Mouse (Mus musculus): ENCODE results near the gene 4930539E08Rik. TPM values are rescaled to one million over a fixed set of nuclear protein-coding genes. Genes with fewer than 3 reads are reported as not detected.

The 4930539E08Rik gene
- total RNA-seq (2021), result under 1 TPM in 1 of 2 experiments, not detected in 1; 0.12 TPM

DNA sequence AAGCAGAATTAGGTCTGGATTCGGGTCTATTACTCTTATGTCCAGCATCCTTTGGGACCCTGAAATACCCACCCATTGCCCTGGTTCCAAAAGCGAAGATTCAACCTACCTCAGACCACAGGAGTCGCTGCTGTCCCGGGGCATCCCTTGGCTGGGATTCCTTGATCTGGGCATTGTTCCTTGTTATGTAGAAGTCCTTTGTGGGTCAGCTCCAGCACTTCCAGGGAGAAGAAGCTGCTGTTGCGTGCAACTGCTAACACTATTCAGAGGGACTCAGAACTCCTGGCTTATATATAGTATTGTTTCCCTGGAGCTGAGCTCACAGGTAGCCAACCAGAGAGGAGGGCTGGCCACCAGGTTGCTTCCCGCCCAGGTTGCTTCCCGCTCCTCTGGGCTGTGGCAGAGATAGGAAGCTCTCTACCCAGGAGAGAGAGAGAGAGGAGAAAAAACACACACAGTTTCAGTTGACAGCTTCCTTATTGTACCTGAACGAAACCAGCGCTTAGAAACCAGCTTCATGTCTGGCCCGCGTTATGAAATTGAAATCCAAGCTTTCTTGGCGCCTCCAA lies at the start of gene 4930539E08Rik:
TSS of gene 4930539E08Rik (minus strand) at position 265 of the 569 bp plus-strand sequence.
- DNase-seq, result no peak

DNA sequence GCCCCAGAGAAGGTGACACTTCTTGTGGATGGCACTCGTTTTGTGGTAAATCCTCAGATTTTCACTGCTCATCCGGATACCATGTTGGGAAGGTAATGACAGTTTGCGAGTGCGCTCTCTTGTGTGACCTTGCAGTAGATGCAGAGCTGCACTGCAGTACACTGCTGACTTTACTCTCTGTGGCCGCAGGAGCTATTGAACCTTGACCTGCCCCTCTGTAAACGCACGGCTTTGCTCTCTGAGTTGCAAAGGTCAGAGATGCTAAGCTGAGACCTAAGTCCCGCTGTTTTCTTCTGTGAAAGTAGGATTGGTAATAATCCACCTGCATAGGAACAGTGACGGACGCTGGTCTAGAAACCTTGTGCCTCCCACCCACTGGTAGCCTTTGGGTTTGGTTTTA lies 46.5 kb upstream of the 4930539E08Rik start:
- DNase-seq, result no peak

DNA sequence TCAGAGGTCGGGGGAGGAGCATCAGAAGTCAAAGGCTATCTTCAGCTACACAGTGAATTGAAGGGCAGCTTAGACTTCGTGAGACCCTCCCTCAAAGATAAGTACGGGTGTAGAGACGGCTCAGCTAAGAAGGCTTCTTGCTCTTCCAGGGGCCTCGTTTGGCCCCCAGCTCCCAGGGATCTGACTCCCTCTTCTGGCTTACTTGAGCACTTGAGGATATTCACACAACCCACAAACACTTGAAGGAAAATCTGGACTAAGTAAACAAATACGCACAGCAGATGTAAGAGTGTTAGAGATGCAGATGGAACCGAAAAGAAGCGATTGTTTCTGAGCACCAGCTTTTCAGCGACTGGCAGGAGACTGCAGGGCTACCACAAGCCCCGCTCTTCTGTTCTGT lies 45.5 kb upstream of the 4930539E08Rik start:
- no peak for DNase-seq

DNA sequence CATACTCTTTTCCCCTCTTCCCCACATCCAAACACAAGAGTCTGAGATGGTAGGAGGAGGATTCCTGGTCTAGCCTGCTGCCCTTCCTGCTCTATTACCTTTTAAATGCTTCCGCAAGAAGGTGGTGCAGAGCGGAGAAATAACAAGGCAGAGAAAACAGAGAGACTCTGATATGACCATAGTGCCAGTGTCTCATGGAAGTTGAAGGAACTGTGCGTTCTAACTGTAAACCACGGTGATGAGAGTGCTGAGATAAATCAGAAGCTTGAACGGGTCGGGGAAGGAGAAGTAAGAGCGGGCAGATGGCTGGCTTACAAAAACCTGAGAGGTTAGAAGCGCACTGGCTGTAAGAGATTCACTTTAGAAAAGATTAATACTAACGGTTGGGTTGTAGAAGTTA lies 39.3 kb upstream of the 4930539E08Rik start:
- no peak for DNase-seq

DNA sequence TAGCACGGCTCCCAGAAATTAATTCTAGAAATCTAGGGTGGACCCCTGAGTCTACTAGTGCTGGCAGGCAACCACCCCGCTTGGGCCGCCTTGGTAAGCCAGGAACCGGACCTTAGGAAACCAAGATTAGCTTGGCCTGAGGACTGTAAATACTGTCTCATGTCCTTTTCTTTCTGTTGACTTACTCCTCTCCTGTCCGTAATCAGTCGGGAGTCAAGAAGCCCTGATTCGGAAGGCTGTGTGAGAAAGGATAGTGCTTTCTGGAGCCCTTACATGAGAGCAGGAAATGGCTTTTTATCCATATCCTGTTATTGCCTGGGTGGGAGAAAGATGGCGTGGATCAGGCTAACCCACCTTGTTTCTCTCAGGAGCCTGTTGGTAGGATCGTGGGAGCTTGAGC lies 38.1 kb upstream of the 4930539E08Rik start:
- no peak for DNase-seq

- peak; percentile 96 for DNase-seq
These were observed 37.0 kb upstream of the 4930539E08Rik start, which contains the start of gene Kctd20 for GRCm38 (mm10) chr17:28951831-28952799. Kctd20 (plus strand) TSS chr17:28951950.

DNA sequence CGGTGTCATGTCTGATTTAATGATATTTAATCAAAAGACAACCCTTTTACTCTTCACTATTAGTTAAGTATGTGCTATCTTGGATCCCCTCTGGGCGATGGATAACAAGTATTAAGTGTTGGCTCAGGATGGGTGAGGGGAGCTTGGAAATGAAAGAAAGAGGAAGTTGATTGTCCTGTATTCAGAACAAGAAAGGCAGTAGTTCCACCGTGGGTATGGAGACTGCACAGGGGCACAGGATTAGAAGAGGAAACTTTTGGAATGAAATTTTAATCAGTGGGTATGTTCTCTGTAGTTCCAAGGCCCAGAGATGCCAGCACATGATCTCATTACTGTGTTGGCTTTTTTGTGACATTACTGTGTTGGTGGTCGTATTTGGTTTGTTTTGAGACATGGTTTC lies 35.6 kb upstream of the 4930539E08Rik start:
- no peak for DNase-seq

- DNase-seq, result no peak
These were observed 33.5 kb upstream of the 4930539E08Rik start for GRCm38 (mm10) chr17:28948661-28949060.

DNA sequence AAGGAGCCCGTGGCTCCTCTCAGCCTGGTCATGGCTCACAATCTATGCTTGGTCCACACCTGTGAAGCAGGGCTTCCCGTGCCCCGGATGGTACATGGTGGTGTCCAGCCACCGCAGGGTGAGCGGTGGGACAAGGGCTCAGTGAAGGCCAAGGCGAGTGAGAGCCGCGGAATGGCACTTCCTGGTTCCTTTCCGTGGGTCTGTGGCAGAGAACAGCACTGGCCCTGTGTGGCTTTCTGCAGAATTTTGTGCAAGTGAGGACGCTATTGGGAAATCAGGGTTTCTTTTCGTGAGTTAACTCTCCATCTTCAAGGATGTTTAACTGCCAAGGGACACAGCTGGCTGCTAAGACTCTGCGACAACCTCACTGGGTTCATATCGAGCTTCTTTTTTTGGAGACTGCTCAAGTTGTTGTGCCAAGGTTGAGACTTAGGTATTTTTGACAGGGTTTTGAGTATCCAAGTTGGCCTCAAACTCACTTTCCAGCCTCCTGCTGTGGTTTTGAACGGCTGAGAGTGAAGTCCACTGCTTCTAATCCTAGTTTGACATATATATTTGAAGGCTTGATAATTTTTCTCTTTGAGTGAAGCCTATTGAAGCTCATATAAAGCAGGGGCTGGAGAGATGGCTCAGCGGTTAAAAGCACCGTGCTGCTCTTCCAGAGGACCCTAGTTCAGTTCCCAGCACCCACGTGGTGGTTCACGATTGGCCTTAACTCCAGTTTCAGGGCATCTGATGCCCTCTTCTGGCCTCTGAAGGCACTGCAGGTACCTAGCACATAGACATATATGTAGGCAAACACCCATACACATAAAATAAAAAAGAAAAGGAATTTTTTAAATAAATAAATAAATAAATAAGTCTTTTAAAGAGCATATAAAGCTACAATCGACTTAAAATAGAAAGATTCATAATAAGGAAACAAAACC lies 32.2 kb upstream of the 4930539E08Rik start:
- DNase-seq, result no peak

DNA sequence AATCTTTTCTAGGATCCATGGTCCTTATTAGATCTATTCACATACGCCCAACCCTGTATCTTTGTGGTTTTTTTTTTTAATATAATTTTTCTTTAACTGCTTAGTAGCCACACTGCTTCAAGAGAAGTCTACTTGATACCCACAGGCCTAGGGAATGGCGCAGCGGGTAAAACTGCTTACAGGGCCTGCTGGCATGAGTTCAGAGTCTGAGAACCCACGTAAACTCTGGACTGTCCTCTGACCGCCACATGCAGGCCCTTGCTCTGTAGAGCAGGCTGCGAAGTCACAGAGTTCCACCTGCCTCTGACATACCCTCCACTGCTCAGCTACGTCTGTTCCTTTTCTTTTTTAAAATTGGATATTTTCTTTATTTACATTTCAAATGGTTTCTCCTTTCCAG lies 29.4 kb upstream of the 4930539E08Rik start:
- DNase-seq, result no peak

DNA sequence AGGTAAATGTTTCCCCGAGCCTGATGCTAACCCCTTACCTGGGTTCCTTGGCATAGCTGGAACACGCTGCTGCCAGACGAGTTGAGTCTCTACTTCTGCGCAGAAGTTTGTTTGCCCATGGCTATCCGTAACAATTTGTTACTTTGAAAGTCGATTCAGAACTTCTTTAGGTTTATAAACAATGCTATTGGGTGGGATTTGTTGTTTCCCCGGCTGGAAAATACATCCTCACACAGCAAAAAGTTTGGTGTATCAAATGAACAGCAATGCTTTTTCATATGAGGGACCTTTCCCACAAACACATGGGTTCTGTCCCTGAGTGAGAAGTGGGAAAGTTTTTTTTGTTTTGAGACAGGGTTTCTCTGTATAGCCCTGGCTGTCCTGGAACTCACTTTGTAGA lies 28.6 kb upstream of the 4930539E08Rik start, which contains the start of gene Pxt1:
TSS of gene Pxt1 (minus strand) at position 101 of the 400 bp plus-strand sequence.
- DNase-seq, result no peak

- no peak for DNase-seq
These were observed 27.0 kb upstream of the 4930539E08Rik start for GRCm38 (mm10) chr17:28942101-28942500.

DNA sequence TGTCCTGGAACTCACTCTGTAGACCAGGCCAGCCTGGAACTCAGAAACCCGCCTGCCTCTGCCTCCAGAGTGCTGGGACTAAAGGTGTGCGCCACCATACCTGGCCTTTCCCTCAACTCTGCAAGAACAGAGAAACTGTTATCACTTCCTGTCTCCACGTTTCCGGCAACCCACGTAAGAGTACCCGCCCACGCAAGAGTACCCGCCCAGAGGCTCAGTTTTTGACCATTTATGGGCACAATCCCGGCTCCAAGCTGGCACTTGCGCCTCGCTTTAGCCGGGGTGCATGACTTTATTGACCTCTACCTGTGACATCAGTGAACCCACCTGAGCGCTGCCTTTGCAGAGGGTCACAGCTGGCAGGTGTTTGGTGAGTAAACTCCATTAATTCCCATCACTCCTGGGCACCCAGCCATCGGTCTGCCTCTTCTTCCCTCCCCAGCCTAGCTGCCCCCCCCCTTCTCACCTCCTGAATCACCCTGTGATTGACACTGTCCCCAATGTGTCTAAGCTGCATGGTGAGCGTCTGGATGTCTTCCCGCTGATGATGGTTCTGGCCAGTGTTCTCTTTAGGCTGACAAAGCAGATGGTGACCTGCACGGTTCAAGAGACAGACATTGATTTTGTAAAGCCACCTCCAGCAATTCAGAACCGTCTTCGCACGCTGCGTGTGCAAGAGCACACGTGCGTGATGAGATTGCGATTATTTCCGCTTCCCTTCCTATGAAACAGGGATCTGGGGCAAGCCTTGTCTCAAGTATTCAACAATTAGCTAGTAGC lies 25.8 kb upstream of the 4930539E08Rik start:
- DNase-seq, result no peak

- DNase-seq, result peak; percentile 60
These were observed 21.7 kb upstream of the 4930539E08Rik start for GRCm38 (mm10) chr17:28936622-28937345.

DNA sequence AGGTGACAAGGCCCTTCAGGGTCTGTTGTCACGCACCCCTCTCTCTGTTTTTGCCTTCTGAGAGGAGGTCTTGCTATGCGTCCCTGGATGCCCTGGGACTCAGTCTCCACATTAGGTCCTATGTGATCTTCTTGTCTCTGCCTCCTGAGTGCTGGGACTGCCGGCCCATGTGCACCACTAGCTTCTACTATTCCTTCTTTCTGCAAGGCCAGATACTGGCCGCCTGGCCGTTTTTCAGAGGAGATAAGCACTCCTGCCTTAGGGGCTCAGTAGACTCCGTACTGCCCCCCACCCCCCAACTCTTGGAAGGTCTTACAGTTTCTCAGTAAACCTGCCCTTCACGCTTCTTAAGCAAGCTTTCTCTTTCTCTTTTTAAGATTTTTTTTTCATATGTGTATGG lies 21.0 kb upstream of the 4930539E08Rik start:
- no peak for DNase-seq

- DNase-seq, result no peak
These were observed 19.2 kb upstream of the 4930539E08Rik start for GRCm38 (mm10) chr17:28934120-28934916.

DNA sequence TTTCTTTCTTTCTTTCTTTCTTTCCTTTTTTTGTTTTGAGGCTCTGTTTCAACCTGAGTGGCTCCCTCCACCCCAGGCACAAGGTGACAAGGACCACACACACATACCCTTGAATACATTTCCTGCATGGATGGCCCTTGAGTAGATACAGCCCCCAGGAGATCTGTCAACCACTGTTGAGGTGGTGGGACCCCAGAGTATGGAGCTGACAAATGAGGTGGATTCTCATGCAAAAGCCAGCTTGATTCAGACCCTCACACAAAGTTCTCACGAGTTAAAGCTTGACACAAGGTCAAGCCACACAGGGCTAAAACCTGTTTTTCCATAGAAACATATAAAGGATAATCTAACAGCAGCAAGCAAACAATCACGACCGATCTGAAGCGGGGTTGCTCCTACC lies 17.1 kb upstream of the 4930539E08Rik start:
- DNase-seq, result no peak

GRCm38 (mm10) chr17:28931436-28932211 lies 16.5 kb upstream of the 4930539E08Rik start:
- no peak for DNase-seq

GRCm38 (mm10) chr17:28930392-28931074 lies 15.4 kb upstream of the 4930539E08Rik start:
- peak; percentile 99 for DNase-seq

Measured in heart, postnatal 4 days (tissue).